Mouse (Mus musculus) heart, postnatal 0 days (tissue): ENCODE results near the gene Rgs19. TPM values are rescaled to one million over a fixed set of nuclear protein-coding genes. Genes with fewer than 3 reads are reported as not detected.

Experiments
- ATAC-seq: fragments of 200-750 bp; cut with Nextera tagmentation; 2 replicates; pipeline ENCODE4 v1.8.0; 2017; ENCODE audit warnings: low read depth, moderate number of reproducible peaks, moderate library complexity; ENCODE audit not compliant: insufficient read depth
- DNase-seq: peaks from one replicate; pipeline ENCODE4 v3.0.0-alpha.2; 2016; ENCODE audit warnings: low spot score
- H3K27ac ChIP-seq: fragments of 300-500 bp; sonication (generic); 2 replicates; pipeline ENCODE4 v1.5.1; 2014; ENCODE audit warnings: low read depth, mild to moderate bottlenecking
- H3K27me3 ChIP-seq: fragments of 300-500 bp; sonication (generic); 2 replicates; pipeline ENCODE4 v1.6.1; 2014; ENCODE audit warnings: low read length, mixed read lengths; ENCODE audit not compliant: control insufficient read depth, insufficient read depth
- H3K36me3 ChIP-seq: fragments of 300-500 bp; sonication (generic); replicated peaks from 2 replicates; pipeline ENCODE4 v1.6.1; 2014; ENCODE audit warnings: low read length, mixed read lengths; ENCODE audit not compliant: control insufficient read depth, insufficient read depth
- H3K4me1 ChIP-seq: fragments of 300-500 bp; sonication (generic); 2 replicates; pipeline ENCODE4 v1.6.1; 2014; ENCODE audit warnings: antibody characterized with exemption; ENCODE audit not compliant: control insufficient read depth, insufficient read depth
- H3K4me2 ChIP-seq: fragments of 300-500 bp; sonication (generic); 2 replicates; pipeline ENCODE4 v1.6.1; 2014; ENCODE audit warnings: low read depth, mild to moderate bottlenecking, low read length, moderate library complexity
- H3K4me3 ChIP-seq: fragments of 300-500 bp; sonication (generic); 2 replicates; pipeline ENCODE4 v1.5.1; 2014; ENCODE audit warnings: low read depth, low read length
- H3K9ac ChIP-seq: fragments of 300-500 bp; sonication (generic); replicated peaks from 2 replicates; pipeline ENCODE4 v1.6.1; 2014; ENCODE audit warnings: low read depth, low read length, mixed read lengths
- H3K9me3 ChIP-seq: fragments of 300-500 bp; sonication (generic); replicated peaks from 2 replicates; pipeline ENCODE4 v1.6.1; 2016; ENCODE audit warnings: low read length; ENCODE audit not compliant: control insufficient read depth
- CTCF ChIP-seq: IDR thresholded peaks from 2 replicates; pipeline ENCODE4 v1.5.1; 2016; ENCODE audit warnings: antibody characterized with exemption, control low read depth, low read depth
- EP300 ChIP-seq: IDR thresholded peaks from 2 replicates; pipeline ENCODE4 v1.6.1; 2016; ENCODE audit warnings: antibody characterized with exemption, low read depth
- WGBS: fragments of 180-500 bp; shearing (Covaris S2); extraction: QIAGEN DNeasy Blood & Tissue Kit; methylation state at CpG from one replicate; pipeline ENCODE4 v1.1.7; 2014; 5-methylcytosine and 5-hydroxymethylcytosine counted together
- polyA plus RNA-seq: library from polyadenylated mRNA; unstranded; fragments of >200 nt; fragmentation: Nextera tagmentation; extraction: Ambion mirVana; gene quantifications from 2 replicates; pipeline ENCODE4 v1.2.1, GENCODE M21; 2015
- total RNA-seq: library from RNA; depleted of rRNA; stranded (reverse); fragments of >200 nt; gene quantifications from 2 replicates; pipeline ENCODE4 v1.2.3, GENCODE M21; 2014; ENCODE audit warnings: low replicate concordance

Rgs19 gene
- total and polyA plus RNA-seq, 2 experiments from 2014 or later = 12.4 to 13.2 TPM

DNA sequence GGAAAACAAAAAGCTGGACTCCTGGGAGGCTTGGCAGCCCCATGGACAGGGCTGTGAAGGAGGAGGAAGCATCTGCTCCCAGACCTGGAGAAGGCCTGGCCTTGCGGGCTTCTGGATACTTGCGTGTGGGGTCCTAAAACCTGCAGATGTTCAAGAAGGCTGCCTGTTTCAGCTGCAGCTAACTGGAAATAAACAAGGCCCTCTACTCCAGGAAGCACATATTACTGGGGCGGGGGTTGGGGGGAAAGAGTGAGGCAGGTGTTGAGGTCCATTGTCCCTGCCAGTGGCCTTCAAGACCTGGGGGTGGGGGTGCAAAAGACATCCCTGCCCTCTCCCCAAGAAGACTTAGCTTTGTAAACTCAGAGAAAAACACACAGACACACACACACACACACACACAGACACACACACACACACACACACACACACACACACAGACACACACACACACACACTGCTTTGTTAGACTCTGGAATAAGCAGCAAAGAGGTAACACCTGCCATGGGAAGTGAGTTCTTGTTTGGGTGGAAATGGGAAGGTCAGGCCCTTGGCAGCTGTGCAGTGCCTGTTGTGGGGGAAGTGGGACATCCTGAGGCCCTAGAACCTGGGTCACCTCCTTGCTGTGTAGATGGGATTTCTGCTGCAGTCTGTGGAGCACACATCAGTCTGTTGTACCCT, 31.0 kb downstream of the Rgs19 start:
- peak; percentile 40 for ATAC-seq
- no peak for TF ChIP-seq CTCF
- TF ChIP-seq EP300 = peak; percentile 29; the same call in 1 of the 2 replicates
- Histone ChIP-seq H3K4me3 (no peak overlapping the region), H3K27me3 (0 out of 2 replicates have a peak, but pooled peaks cover under 1% of the 10 kb centered on the region), H3K9me3 (no peaks in the 10 kb centered on the region), H3K36me3 (no peaks in the 10 kb centered on the region), H3K9ac (no peak overlapping the region), H3K27ac (peak overlapping the region; percentile 82), H3K4me1 (0 out of 2 replicates have a peak, but pooled peaks cover 4% of the 10 kb centered on the region), H3K4me2 (no peak overlapping the region)
- WGBS = 73% methylated on average over 3 of the region's 3 CpGs
- DNase-seq = no peak

GRCm38 (mm10) chr2:181659609-181660055, 34.1 kb downstream of the Rgs19 start:
- no peak overlapping the region for H3K4me3 ChIP-seq
- H3K36me3 ChIP-seq = peaks cover 20% of the 10 kb centered on the region
- peak; percentile 86 for DNase-seq
- WGBS = 8% methylated on average over 9 of the region's 9 CpGs
- H3K9ac ChIP-seq = no peak overlapping the region
- no peaks in the 10 kb centered on the region for H3K27me3 ChIP-seq
- ATAC-seq = peak; percentile 68
- TF ChIP-seq CTCF = peak; percentile 80
- peak; percentile 84; the same call in 1 of the 2 replicates for TF ChIP-seq EP300
- H3K9me3 ChIP-seq = no peaks in the 10 kb centered on the region
- 0 out of 2 replicates have a peak, but pooled peaks cover 4% of the 10 kb centered on the region for H3K4me1 ChIP-seq
- no peak overlapping the region for H3K4me2 ChIP-seq
- H3K27ac ChIP-seq = peak overlapping the region; percentile 68

- peak; percentile 52 for TF ChIP-seq CTCF
- no peak for TF ChIP-seq EP300
- no peak overlapping the region for H3K4me2 ChIP-seq
- H3K9ac ChIP-seq = no peak overlapping the region
- H3K4me1 ChIP-seq = 0 out of 2 replicates have a peak, but pooled peaks cover 4% of the 10 kb centered on the region
- H3K9me3 ChIP-seq = no peaks in the 10 kb centered on the region
- no peak overlapping the region for H3K4me3 ChIP-seq
- peaks cover 23% of the 10 kb centered on the region for H3K36me3 ChIP-seq
- peak; percentile 45 for ATAC-seq
- WGBS = 33% methylated on average over 17 of the region's 17 CpGs
- DNase-seq = peak; percentile 49
- H3K27ac ChIP-seq = peak overlapping the region; percentile 21; the same call in 1 of the 2 replicates
- H3K27me3 ChIP-seq = no peaks in the 10 kb centered on the region
Observed at GRCm38 (mm10) chr2:181658930-181659555, 34.7 kb downstream of the Rgs19 start.

DNA sequence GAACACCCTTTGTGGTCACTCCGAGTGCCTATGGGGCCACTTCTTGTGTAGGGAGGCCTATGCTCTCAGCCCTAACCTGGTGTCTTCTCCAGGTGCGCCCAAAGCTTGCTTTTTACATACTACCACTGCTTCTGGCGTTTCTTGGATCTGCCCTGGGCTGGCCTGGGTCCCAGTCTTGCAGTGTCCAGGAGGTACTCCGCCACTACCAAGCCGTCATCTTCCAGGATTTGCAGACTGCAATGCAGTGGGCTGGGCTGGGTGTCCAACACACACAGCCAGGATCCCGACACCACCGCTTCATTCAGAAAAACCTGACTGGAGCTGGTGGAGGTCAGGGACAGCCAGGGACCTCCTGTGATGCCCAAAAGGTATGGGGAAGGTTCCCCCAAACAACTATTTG, 35.2 kb downstream of the Rgs19 start:
- WGBS = 79% methylated on average over 7 of the region's 7 CpGs
- peaks cover 23% of the 10 kb centered on the region for H3K36me3 ChIP-seq
- no peak for DNase-seq
- H3K27me3 ChIP-seq = no peaks in the 10 kb centered on the region
- no peak overlapping the region for H3K4me2 ChIP-seq
- H3K27ac ChIP-seq = no peak overlapping the region
- ATAC-seq = no peak
- H3K9ac ChIP-seq = no peak overlapping the region
- no peaks in the 10 kb centered on the region for H3K9me3 ChIP-seq
- TF ChIP-seq EP300 = no peak
- no peak for TF ChIP-seq CTCF
- H3K4me3 ChIP-seq = no peak overlapping the region
- 0 out of 2 replicates have a peak, but pooled peaks cover 4% of the 10 kb centered on the region for H3K4me1 ChIP-seq

DNA sequence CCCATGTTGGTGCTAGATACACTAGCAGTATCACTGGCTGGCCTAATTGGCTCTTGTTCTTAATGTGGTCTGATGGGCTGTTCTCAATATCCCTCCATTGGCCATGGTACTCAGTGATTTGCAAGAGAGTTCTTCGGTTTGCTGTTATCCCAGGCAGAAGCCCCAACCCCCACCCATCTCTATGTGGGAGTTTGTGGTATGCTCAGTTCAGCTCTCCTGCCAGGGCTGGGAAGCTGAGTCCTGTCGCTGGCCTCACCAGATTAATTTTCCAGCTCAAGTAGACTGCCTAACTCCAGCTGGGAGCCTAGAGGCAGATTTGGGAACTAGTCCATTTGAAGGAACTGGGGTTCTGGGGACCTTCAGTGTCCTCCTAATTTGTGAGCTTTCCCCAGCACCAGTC, 36.3 kb downstream of the Rgs19 start:
- Histone ChIP-seq H3K4me2 (no peak overlapping the region), H3K4me3 (no peak overlapping the region), H3K9me3 (no peaks in the 10 kb centered on the region), H3K4me1 (0 out of 2 replicates have a peak, but pooled peaks cover 4% of the 10 kb centered on the region), H3K36me3 (peaks cover 32% of the 10 kb centered on the region), H3K27me3 (no peaks in the 10 kb centered on the region), H3K9ac (no peak overlapping the region), H3K27ac (no peak overlapping the region)
- no peak for ATAC-seq
- WGBS = 50% methylated on average over 2 of the region's 2 CpGs
- no peak for DNase-seq
- TF ChIP-seq EP300 (no peak), CTCF (no peak)
